Mouse (Mus musculus) limb, embryonic 14.5 days (tissue): ENCODE data around the gene Tmem182. TPM values are rescaled to one million over a fixed set of nuclear protein-coding genes. Genes with fewer than 3 reads are reported as not detected.

Experiments used
- ATAC-seq: fragments of 200-750 bp; cut with Nextera tagmentation; 2 replicates; pipeline ENCODE4 v1.8.0; 2017; ENCODE audit warnings: low read depth, moderate number of reproducible peaks, moderate TSS enrichment; ENCODE audit not compliant: low FRiP score
- DNase-seq: peaks from one replicate; pipeline ENCODE4 v3.0.0-alpha.2; 2015; ENCODE audit warnings: low spot score
- H3K27ac ChIP-seq: fragments of 300-500 bp; sonication (generic); replicated peaks from 2 replicates; pipeline ENCODE4 v1.5.1; 2014; ENCODE audit warnings: low read depth, mild to moderate bottlenecking, low read length, moderate library complexity, mixed read lengths
- H3K27me3 ChIP-seq: fragments of 300-500 bp; sonication (generic); 2 replicates; pipeline ENCODE4 v1.6.1; 2014; ENCODE audit warnings: low read length, mixed read lengths; ENCODE audit not compliant: control insufficient read depth, insufficient read depth
- H3K36me3 ChIP-seq: fragments of 300-500 bp; sonication (generic); 2 replicates; pipeline ENCODE4 v1.6.1; 2014; ENCODE audit warnings: mild to moderate bottlenecking, low read length, moderate library complexity, mixed read lengths; ENCODE audit not compliant: control insufficient read depth, insufficient read depth
- H3K4me1 ChIP-seq: fragments of 300-500 bp; sonication (generic); 2 replicates; pipeline ENCODE4 v1.6.1; 2014; ENCODE audit warnings: antibody characterized with exemption, low read length, mixed read lengths; ENCODE audit not compliant: control insufficient read depth, insufficient read depth
- H3K4me2 ChIP-seq: fragments of 300-500 bp; sonication (generic); replicated peaks from 2 replicates; pipeline ENCODE4 v1.6.1; 2014; ENCODE audit warnings: low read depth, mild to moderate bottlenecking, low read length, moderate library complexity; ENCODE audit not compliant: severe bottlenecking
- H3K4me3 ChIP-seq: fragments of 300-500 bp; sonication (generic); replicated peaks from 2 replicates; pipeline ENCODE4 v1.5.1; 2014; ENCODE audit warnings: low read length
- H3K9ac ChIP-seq: fragments of 300-500 bp; sonication (generic); 2 replicates; pipeline ENCODE4 v1.6.1; 2014; ENCODE audit warnings: mild to moderate bottlenecking, low read depth, low read length, moderate library complexity; ENCODE audit not compliant: severe bottlenecking
- H3K9me3 ChIP-seq: fragments of 300-500 bp; sonication (generic); 2 replicates; pipeline ENCODE4 v1.6.1; 2016; ENCODE audit warnings: low read length; ENCODE audit not compliant: control insufficient read depth
- POLR2A ChIP-seq: fragments of 200-500 bp; IDR thresholded peaks from 2 replicates; pipeline ENCODE4 v1.8.0; 2012; ENCODE audit warnings: inconsistent platforms, mild to moderate bottlenecking, moderate library complexity, borderline replicate concordance; ENCODE audit not compliant: insufficient read depth, insufficient read length; ENCODE audit errors: extremely low read depth
- WGBS: fragments of 180-500 bp; shearing (Covaris S2); extraction: QIAGEN DNeasy Blood & Tissue Kit; methylation state at CpG from one replicate; pipeline ENCODE4 v1.1.7; 2014; 5-methylcytosine and 5-hydroxymethylcytosine counted together
- polyA plus RNA-seq, 2 experiments: library from polyadenylated mRNA; depleted of rRNA in 1 of 2; stranded (reverse) in 1 of 2; unstranded in 1 of 2; fragments of >200 nt; fragmentation: Nextera tagmentation in 1 of 2; extraction: Ambion mirVana in 1 of 2; gene quantifications; 2 replicates each; pipeline versions ENCODE4 v1.2.1 to v1.2.3; 2012 to 2014

Tmem182 gene
- polyA plus RNA-seq, 2 experiments = 3.4 to 5.2 TPM

- H3K27me3 ChIP-seq = no peaks in the 10 kb centered on the region
- no peak overlapping the region for H3K27ac ChIP-seq
- no peak for TF ChIP-seq POLR2A
- H3K9me3 ChIP-seq = no peaks in the 10 kb centered on the region
- no peak overlapping the region for H3K9ac ChIP-seq
- no peak for DNase-seq
- H3K36me3 ChIP-seq = no peaks in the 10 kb centered on the region
- H3K4me2 ChIP-seq = no peak overlapping the region
- no peak overlapping the region for H3K4me3 ChIP-seq
- H3K4me1 ChIP-seq = peaks cover 6% of the 10 kb centered on the region; the same call in 1 of the 2 replicates
- ATAC-seq = no peak
- WGBS = 92% methylated on average over 8 of the region's 8 CpGs
Measured at GRCm38 (mm10) chr1:40888396-40889040, 83.1 kb downstream of the Tmem182 start.

DNA sequence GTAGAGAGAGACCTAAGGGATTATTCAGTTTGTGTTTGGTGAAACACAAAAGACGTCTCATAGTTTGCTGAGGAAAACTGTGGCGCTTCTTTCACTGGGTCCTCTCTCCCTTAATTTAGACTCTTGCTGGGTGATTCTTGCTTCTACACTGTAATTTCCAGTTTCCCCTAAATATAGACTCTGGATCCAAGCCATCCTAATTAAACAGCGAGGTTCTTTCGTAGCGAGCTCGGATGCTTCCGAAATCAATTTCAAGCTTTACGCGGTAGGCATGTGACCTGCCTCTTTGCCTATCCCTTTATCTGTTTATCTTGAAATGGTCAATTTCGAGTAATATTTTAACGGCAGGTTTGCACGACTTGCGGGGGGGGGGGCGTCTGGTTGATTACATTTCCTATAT lies 84.2 kb downstream of the Tmem182 start:
- DNase-seq = no peak
- Histone ChIP-seq H3K27me3 (no peaks in the 10 kb centered on the region), H3K4me2 (no peak overlapping the region), H3K9ac (no peak overlapping the region), H3K36me3 (no peaks in the 10 kb centered on the region), H3K4me3 (no peak overlapping the region), H3K4me1 (peaks cover 6% of the 10 kb centered on the region; the same call in 1 of the 2 replicates), H3K9me3 (no peaks in the 10 kb centered on the region), H3K27ac (no peak overlapping the region)
- WGBS = 80% methylated on average over 14 of the region's 14 CpGs
- ATAC-seq = no peak
- no peak for TF ChIP-seq POLR2A

DNA sequence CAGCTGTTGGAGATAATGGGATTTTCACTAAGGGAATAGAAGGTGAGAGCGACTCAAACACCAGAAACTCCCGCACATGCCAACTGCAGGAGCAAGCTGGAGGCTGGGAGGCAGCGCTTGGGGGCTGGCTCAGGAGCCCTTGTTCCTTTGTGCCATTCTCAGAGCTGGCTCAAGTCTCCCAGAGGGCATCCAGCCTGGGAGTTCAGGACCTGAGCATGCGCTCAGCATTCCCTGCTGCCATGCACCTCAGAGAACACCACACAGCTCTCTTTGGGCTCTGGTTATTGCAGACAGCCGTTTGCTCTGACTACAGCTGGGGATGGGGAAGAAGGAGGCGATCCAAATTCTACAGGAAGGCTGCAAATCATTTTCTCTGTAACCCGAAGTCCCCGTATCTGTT lies 84.8 kb downstream of the Tmem182 start:
- Histone ChIP-seq H3K4me1 (peaks cover 6% of the 10 kb centered on the region; the same call in 1 of the 2 replicates), H3K9ac (no peak overlapping the region), H3K9me3 (no peaks in the 10 kb centered on the region), H3K27ac (no peak overlapping the region), H3K27me3 (no peaks in the 10 kb centered on the region), H3K36me3 (no peaks in the 10 kb centered on the region), H3K4me3 (no peak overlapping the region), H3K4me2 (no peak overlapping the region)
- ATAC-seq (no peak), DNase-seq (no peak)
- 49% methylated on average over 8 of the region's 8 CpGs for whole genome bisulfite sequencing
- TF ChIP-seq POLR2A = no peak

DNA sequence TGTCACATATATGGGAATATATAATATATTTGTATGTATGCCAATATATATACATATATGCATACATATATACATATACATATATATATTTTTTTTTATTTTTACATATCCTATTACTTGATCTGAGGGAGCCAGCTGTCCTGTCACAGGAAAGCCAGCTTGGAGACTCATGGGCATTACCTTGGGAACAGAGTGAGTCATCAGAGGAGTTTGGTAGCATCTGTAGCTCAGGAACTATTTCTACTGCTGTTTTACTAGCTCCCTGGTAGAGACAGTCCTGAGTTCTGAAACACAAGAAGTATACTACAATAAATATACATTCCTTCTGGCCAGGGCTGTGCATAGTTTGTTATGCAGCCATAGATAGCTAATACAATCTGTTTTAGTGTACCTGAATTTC lies 98.3 kb downstream of the Tmem182 start:
- no peak for DNase-seq
- H3K36me3 ChIP-seq = no peaks in the 10 kb centered on the region
- ATAC-seq = no peak
- no peak overlapping the region for H3K4me2 ChIP-seq
- H3K9me3 ChIP-seq = no peaks in the 10 kb centered on the region
- H3K27me3 ChIP-seq = no peaks in the 10 kb centered on the region
- no peak overlapping the region for H3K4me3 ChIP-seq
- no peak for TF ChIP-seq POLR2A
- no peaks in the 10 kb centered on the region for H3K4me1 ChIP-seq
- no peak overlapping the region for H3K9ac ChIP-seq
- H3K27ac ChIP-seq = no peak overlapping the region

Other genes starting within 250 kb of the Tmem182 start
- gene Slc9a4, start 225.5 kb upstream of the Tmem182 start, polyA plus RNA-seq (2012; rRNA removed) = 0.04 and 0.09 TPM in 2 replicates
- gene Slc9a4, start 225.5 kb upstream of the Tmem182 start, polyA plus RNA-seq (2014; fragmentation: Nextera tagmentation; extraction: Ambion mirVana) = not detected in 2 replicates
- gene Slc9a2, start 125.0 kb upstream of the Tmem182 start, polyA plus RNA-seq (2012; rRNA removed) = 2.7 and 3.4 TPM in 2 replicates
- 0.72 and 0.87 TPM in 2 replicates for gene Slc9a2, start 125.0 kb upstream of the Tmem182 start, polyA plus RNA-seq (2014; fragmentation: Nextera tagmentation; extraction: Ambion mirVana)
- 2.1 and 3.0 TPM in 2 replicates for gene Mfsd9, start 14.9 kb upstream of the Tmem182 start, polyA plus RNA-seq (2012; rRNA removed)
- gene Mfsd9, start 14.9 kb upstream of the Tmem182 start, polyA plus RNA-seq (2014; fragmentation: Nextera tagmentation; extraction: Ambion mirVana) = 4.6 and 5.3 TPM in 2 replicates